Mouse (Mus musculus): ENCODE measurements around the gene Gm5591. TPM values are rescaled to one million over a fixed set of nuclear protein-coding genes. Genes with fewer than 3 reads are reported as not detected.
"Not testable (repeated sequence)": the region's sequence is repeated elsewhere in the genome, so short reads cannot be mapped to it uniquely, and the experiment has no call there.

Gm5591 gene
- polyA plus RNA-seq (2012; rRNA removed): not detected in 2 replicates
- polyA plus RNA-seq (2014; fragmentation: Nextera tagmentation; extraction: Ambion mirVana): not detected in 2 replicates

DNA sequence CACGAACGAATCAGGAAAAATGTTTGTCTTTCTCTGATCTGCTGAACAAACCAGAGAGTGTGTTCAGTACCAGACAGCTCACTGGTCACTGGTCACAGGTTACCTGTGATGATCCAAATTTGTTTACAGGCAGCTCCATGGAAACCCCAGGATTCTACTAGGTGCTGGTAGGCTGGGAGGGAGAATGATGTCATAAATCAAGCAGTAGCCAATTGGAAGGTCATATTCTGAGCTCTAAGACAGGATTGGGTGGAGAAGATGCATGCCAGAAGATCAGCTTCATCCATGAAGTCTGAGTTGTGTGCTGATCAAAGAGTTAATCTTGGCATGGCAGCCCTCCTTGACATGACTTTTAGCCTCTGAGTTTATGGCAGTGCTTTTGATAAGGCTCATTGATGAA, at the start of gene Gm5591:
Gm5591 (minus strand) TSS at position 101 of the 400 bp plus-strand sequence.
- H3K4me1 ChIP-seq (ENCODE audit: control insufficient read depth, insufficient read depth, low read length); ATAC-seq (ENCODE audit: low FRiP score, low read depth): not testable (repeated sequence)

DNA sequence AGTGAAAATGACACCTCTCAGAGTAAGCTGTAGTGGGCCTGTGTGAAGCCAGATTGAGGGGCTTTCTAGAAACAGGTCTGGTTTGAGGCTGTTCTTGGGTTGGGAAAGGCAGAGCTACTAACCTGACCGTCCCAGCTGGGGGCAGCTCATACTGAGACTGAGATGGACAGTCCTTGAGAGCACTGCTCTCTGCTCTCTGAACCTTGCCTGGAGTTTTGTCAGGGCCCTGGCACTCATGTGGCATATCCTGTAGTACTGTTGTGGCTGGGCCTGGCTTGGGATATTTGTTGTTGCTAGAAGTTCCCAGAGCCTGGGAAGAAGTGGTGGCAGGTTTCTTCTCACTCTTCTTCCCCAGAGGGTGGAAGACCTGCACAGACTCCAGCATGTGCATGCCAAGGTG, 39.5 kb downstream of the Gm5591 start:
- H3K9me3 ChIP-seq (ENCODE audit: control insufficient read depth, low read length); DNase-seq (ENCODE audit: low spot score); H3K9ac ChIP-seq (ENCODE audit: low read depth, low read length, severe bottlenecking); H3K27ac ChIP-seq (replicated peaks; ENCODE audit: low read depth, low read length); H3K4me3 ChIP-seq (replicated peaks; ENCODE audit: low read length); H3K27me3 ChIP-seq (ENCODE audit: control insufficient read depth, insufficient read depth, low read length); H3K4me2 ChIP-seq (replicated peaks; ENCODE audit: low read depth, low read length, severe bottlenecking); H3K36me3 ChIP-seq (ENCODE audit: control insufficient read depth, insufficient read depth, low read length); ATAC-seq (ENCODE audit: low FRiP score, low read depth); H3K4me1 ChIP-seq (ENCODE audit: control insufficient read depth, insufficient read depth, low read length): not testable (repeated sequence)
- WGBS: 67% methylated on average over 1 of the region's 1 CpGs

More for the DNA sequence above, at the start of gene Gm5591:
- not testable (repeated sequence) for H3K27ac ChIP-seq (replicated peaks; ENCODE audit: low read depth, low read length); H3K4me2 ChIP-seq (replicated peaks; ENCODE audit: low read depth, low read length, severe bottlenecking); H3K36me3 ChIP-seq (ENCODE audit: control insufficient read depth, insufficient read depth, low read length); DNase-seq (ENCODE audit: low spot score); H3K9ac ChIP-seq (ENCODE audit: low read depth, low read length, severe bottlenecking); H3K4me3 ChIP-seq (replicated peaks; ENCODE audit: low read length); H3K27me3 ChIP-seq (ENCODE audit: control insufficient read depth, insufficient read depth, low read length); H3K9me3 ChIP-seq (ENCODE audit: control insufficient read depth, low read length)
- 74% methylated on average over 2 of the region's 2 CpGs for WGBS

Data from limb, embryonic 14.5 days (tissue).